Mouse (Mus musculus) midbrain, embryonic 11.5 days (tissue): ENCODE results near the gene Zbtb7b. TPM values are rescaled to one million over a fixed set of nuclear protein-coding genes. Genes with fewer than 3 reads are reported as not detected.

Experiments
- ATAC-seq: fragments of 200-750 bp; cut with Nextera tagmentation; 2 replicates; pipeline ENCODE4 v1.8.0; 2017; ENCODE audit warnings: moderate TSS enrichment, moderate library complexity; ENCODE audit not compliant: low FRiP score
- DNase-seq: peaks from one replicate; pipeline ENCODE4 v3.0.0; 2015; ENCODE audit warnings: low spot score; ENCODE audit errors: missing footprints
- H3K27ac ChIP-seq: fragments of 300-500 bp; sonication (generic); 2 replicates; pipeline ENCODE4 v1.5.1; 2014; ENCODE audit warnings: low read depth, low read length
- H3K27me3 ChIP-seq: fragments of 300-500 bp; sonication (generic); 2 replicates; pipeline ENCODE4 v1.6.1; 2014; ENCODE audit warnings: mild to moderate bottlenecking, low read length, moderate library complexity, mixed read lengths; ENCODE audit not compliant: control insufficient read depth, insufficient read depth
- H3K36me3 ChIP-seq: fragments of 300-500 bp; sonication (generic); 2 replicates; pipeline ENCODE4 v1.6.1; 2014; ENCODE audit warnings: mild to moderate bottlenecking, low read length, moderate library complexity, mixed read lengths; ENCODE audit not compliant: control insufficient read depth, insufficient read depth
- H3K4me1 ChIP-seq: fragments of 300-500 bp; sonication (generic); 2 replicates; pipeline ENCODE4 v1.6.1; 2014; ENCODE audit warnings: low read length; ENCODE audit not compliant: control insufficient read depth, insufficient read depth
- H3K4me2 ChIP-seq: fragments of 300-500 bp; sonication (generic); 2 replicates; pipeline ENCODE4 v1.6.1; 2014; ENCODE audit warnings: mild to moderate bottlenecking, moderate library complexity
- H3K4me3 ChIP-seq: fragments of 300-500 bp; sonication (generic); 2 replicates; pipeline ENCODE4 v1.5.1; 2014; ENCODE audit warnings: low read depth, low read length
- H3K9ac ChIP-seq: fragments of 300-500 bp; sonication (generic); 2 replicates; pipeline ENCODE4 v1.6.1; 2014; ENCODE audit warnings: low read length
- H3K9me3 ChIP-seq: fragments of 300-500 bp; sonication (generic); 2 replicates; pipeline ENCODE4 v1.6.1; 2016; ENCODE audit warnings: low read length; ENCODE audit not compliant: control insufficient read depth
- WGBS: fragments of 180-500 bp; shearing (Covaris S2); extraction: QIAGEN DNeasy Blood & Tissue Kit; methylation state at CpG from one replicate; pipeline ENCODE4 v1.1.7; 2014; 5-methylcytosine and 5-hydroxymethylcytosine counted together
- polyA plus RNA-seq: library from polyadenylated mRNA; unstranded; fragments of >200 nt; fragmentation: Nextera tagmentation; extraction: Ambion mirVana; gene quantifications from 2 replicates; pipeline ENCODE4 v1.2.1, GENCODE M21; 2014

The Zbtb7b gene
- polyA plus RNA-seq, 1 experiment from 2014 or later: 0.27 TPM

DNA sequence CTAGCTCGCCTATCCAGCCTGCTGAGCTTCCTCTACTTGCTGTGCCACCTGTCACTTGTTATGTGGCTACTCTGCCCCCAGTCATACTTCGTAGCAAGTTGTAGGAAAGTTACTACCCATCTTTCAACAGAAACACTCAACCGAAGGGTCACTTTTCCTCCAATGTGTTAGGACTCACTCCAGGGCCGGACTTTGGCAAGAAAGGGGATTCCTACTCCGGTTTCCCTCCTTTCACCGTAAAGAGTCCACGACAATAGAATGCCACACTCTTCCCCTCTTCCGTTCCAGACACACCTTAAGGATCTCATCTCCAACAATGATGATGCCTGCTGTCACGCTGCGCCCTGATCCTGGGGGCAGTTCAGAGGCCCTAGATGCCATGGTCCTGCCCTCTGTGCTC, 16.3 kb upstream of the Zbtb7b start:
- Histone ChIP-seq H3K9ac (peak overlapping the region; percentile 47), H3K27ac (no peak overlapping the region), H3K27me3 (no peaks in the 10 kb centered on the region), H3K36me3 (peaks cover 12% of the 10 kb centered on the region; the same call in 1 of the 2 replicates), H3K4me3 (peak overlapping the region; percentile 50), H3K4me2 (peak overlapping the region; percentile 73), H3K9me3 (no peaks in the 10 kb centered on the region), H3K4me1 (peaks cover 7% of the 10 kb centered on the region)
- ATAC-seq: no peak
- WGBS: 81% methylated on average over 10 of the region's 10 CpGs
- DNase-seq: no peak

DNA sequence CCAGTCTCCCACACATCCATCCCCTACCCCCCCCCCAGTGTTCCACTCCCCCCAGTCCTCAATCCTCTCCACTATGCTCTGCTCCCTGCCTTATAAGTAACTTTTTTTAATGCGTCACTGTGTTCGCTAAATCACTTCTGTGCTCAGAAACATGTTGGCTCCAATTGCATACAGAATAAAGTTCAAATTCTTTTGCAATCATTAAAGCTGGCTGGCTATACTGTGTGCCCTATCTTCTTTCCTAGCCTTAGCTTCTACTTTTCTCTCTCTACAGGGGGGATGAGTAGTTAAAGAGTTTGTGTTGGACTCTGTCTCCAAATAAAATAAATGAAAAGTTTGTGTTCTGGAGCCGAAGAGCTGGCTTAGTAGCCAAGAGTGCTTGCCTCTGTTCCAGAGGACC, 15.1 kb upstream of the Zbtb7b start:
- Histone ChIP-seq H3K4me2 (no peak overlapping the region), H3K4me1 (peaks cover 7% of the 10 kb centered on the region), H3K27ac (no peak overlapping the region), H3K9ac (no peak overlapping the region), H3K9me3 (no peaks in the 10 kb centered on the region), H3K27me3 (no peaks in the 10 kb centered on the region), H3K36me3 (peaks cover 8% of the 10 kb centered on the region; the same call in 1 of the 2 replicates), H3K4me3 (no peak overlapping the region)
- 95% methylated on average over 3 of the region's 3 CpGs for WGBS
- DNase-seq (no peak), ATAC-seq (no peak)

DNA sequence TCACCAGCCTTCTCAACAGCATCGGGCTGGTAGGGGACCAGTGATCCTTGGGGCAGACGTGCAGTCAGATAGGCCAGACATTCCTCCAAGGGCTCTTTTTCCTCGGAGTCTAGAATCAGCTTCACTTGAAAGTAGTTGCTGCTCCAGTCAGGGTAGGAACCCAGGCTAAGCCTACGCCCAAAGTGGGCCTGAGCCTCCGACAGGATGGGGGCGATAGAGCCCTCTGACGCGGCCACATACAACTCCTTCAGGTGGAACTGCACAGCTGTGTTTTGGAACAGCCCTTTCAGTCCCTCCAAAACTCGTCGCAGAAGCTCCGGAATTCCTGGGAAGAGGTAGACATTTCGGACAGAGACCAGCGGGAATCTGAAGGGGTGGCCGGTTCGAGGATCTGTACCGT, 13.9 kb upstream of the Zbtb7b start:
- ATAC-seq (no peak), DNase-seq (no peak)
- Histone ChIP-seq H3K9me3 (no peaks in the 10 kb centered on the region), H3K27me3 (no peaks in the 10 kb centered on the region), H3K9ac (no peak overlapping the region), H3K4me2 (no peak overlapping the region), H3K4me3 (no peak overlapping the region), H3K4me1 (peaks cover 7% of the 10 kb centered on the region), H3K27ac (no peak overlapping the region), H3K36me3 (peaks cover 3% of the 10 kb centered on the region; the same call in 1 of the 2 replicates)
- 59% methylated on average over 16 of the region's 16 CpGs for WGBS

DNA sequence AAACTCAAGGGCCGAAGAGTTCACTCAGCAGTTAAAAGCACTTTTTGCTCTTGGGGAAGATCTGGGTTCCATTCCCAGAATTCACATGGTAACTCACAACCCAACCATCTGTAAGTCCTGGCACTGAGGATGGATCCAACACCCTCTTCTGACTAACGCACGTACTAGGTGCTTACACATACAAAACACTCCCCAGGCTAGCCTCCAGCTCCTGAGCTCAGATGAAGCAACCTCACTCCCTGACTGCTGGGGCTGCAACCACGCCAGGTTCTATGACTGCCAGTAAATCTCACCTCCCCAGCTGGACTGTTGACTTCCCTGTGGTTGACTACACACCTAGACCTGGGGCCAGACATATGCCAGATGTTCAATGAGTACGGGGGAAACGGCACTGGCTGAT, 12.3 kb upstream of the Zbtb7b start:
- no peak overlapping the region for H3K27ac ChIP-seq
- H3K4me1 ChIP-seq: peaks cover 5% of the 10 kb centered on the region
- no peak overlapping the region for H3K9ac ChIP-seq
- ATAC-seq: no peak
- no peaks in the 10 kb centered on the region for H3K27me3 ChIP-seq
- H3K4me3 ChIP-seq: no peak overlapping the region
- H3K9me3 ChIP-seq: no peaks in the 10 kb centered on the region
- WGBS: 89% methylated on average over 6 of the region's 6 CpGs
- H3K36me3 ChIP-seq: peaks cover 3% of the 10 kb centered on the region; the same call in 1 of the 2 replicates
- no peak overlapping the region for H3K4me2 ChIP-seq
- no peak for DNase-seq

DNA sequence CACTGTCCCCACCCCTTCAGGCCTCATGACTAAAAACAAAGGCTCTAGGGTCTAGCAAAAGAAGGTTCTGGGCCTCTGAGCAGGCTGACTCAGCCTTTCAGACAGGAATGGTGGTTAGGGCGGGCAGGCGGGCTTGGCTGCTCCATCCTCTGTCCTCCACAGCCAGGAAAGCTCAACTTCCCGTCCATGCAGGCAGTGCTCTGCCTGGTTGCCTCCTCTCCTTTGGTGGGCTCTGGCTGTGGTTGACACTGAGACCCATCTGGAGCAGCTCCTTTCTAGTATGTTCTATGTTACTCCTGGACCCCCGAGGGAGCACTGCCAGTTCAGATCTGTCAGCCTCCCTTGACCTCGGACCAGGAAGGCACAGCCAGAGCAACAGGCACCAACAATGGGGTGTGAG, 8.1 kb upstream of the Zbtb7b start, which contains the start of gene Lenep:
TSS of gene Lenep (minus strand) at position 101 of the 400 bp plus-strand sequence.
- H3K27ac ChIP-seq: no peak within 1 kb of the TSS
- H3K4me3 ChIP-seq: no peak within 1 kb of the TSS
- no peaks in the 10 kb centered on the region for H3K4me1 ChIP-seq
- no peak within 1 kb of the TSS for H3K4me2 ChIP-seq
- DNase-seq: no peak
- H3K9me3 ChIP-seq: no peaks in the 10 kb centered on the region
- H3K27me3 ChIP-seq: no peaks in the 10 kb centered on the region
- no peak for ATAC-seq
- H3K36me3 ChIP-seq: peaks cover 3% of the 10 kb centered on the region; the same call in 1 of the 2 replicates
- WGBS: 72% methylated on average over 5 of the region's 5 CpGs
- no peak within 1 kb of the TSS for H3K9ac ChIP-seq

DNA sequence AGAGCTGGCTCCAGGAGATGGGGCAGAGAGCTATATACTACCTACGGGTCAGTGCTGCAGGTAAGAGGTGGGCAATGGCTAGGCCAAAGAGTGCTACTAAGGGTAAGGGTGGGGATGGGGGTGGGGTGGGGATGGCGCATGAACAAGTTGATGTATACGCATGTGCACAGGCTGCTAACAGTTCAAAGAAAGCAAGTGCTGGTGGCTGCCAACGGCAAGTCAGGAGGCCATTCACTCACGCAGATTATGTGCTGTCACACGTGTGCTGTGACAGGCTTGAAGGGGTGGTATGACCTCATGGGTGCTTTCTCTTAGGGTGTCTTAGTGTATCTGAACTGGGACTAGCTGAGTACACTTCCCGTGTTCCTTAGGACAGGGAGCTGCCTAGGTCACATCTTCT, 6.8 kb upstream of the Zbtb7b start:
- WGBS: 89% methylated on average over 7 of the region's 7 CpGs

DNA sequence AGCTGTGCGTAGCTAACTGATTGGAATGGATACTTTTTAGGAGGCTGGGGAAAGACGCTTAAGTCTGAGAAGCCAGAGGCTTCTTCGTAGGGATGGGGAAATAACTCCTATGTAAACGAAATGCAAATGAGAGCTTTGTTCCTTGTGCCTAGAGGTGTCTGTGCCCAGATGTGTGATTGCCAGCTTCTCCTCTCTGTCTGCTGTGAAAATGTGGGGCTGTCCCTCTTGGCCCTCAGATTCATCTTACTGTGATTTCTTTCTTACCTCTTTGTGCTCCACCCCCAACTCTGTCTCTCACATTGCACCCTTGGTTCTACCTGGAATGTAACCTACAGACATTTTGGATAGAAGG, 2.1 kb upstream of the Zbtb7b start:
- WGBS: 3% methylated on average over 4 of the region's 4 CpGs
- Histone ChIP-seq H3K27ac (no peak overlapping the region), H3K9ac (peak overlapping the region; percentile 50; the same call in 1 of the 2 replicates), H3K4me1 (peaks cover 33% of the 10 kb centered on the region), H3K4me3 (peak overlapping the region; percentile 42; the same call in 1 of the 2 replicates), H3K27me3 (peaks cover 10% of the 10 kb centered on the region), H3K36me3 (no peaks in the 10 kb centered on the region), H3K4me2 (peak overlapping the region; percentile 84), H3K9me3 (no peaks in the 10 kb centered on the region)
- DNase-seq: no peak
- no peak for ATAC-seq

More for the DNA sequence above, 6.8 kb upstream of the Zbtb7b start:
- Histone ChIP-seq H3K27me3 (no peaks in the 10 kb centered on the region), H3K9me3 (no peaks in the 10 kb centered on the region), H3K36me3 (peaks cover 3% of the 10 kb centered on the region; the same call in 1 of the 2 replicates), H3K4me2 (no peak overlapping the region), H3K27ac (no peak overlapping the region), H3K9ac (no peak overlapping the region), H3K4me1 (no peaks in the 10 kb centered on the region), H3K4me3 (no peak overlapping the region)
- DNase-seq (peak; percentile 61), ATAC-seq (no peak)

DNA sequence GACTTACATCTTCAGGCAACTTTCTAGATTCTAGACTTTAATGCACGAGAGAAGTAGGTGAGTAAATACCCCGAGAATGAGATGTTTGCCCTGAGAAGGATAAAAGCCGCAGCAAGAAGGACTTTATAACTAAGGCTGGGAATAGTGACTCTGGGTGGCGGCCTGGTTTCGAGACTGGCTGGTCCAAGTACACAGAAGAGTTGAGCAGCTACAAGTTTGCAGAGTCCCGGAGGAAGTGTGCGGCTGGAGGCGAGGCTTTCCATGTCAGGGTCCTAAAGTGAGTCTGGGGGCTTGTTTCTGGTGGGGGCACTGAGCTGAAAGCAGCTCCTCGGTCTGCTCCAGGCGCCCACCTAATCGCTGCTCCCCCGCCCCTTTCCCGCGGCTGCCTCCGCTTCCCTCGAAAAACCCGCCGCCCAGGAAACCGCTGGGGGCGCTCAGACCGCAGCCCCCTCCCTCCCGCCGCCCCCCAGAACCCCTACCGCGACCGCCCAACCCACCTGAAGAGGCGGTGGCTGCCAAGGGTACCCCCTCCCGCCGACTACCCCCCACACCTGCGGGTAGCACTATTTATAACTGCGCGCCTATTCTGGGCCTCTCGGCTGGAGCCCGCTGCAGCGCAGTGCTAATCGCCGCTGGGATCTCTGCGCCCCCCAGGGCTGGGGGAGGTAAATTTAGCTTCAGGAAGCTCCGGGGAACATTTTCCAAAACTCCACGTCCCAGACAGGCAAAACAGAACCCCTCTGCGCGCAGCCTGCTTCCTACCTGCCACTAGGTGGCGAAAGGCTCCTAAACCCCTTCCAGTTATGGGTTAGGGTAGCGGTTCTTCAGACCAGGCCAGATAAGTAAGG, 1.5 kb upstream of the Zbtb7b start:
- H3K27me3 ChIP-seq: peaks cover 12% of the 10 kb centered on the region
- peaks cover 38% of the 10 kb centered on the region for H3K4me1 ChIP-seq
- H3K9me3 ChIP-seq: no peaks in the 10 kb centered on the region
- ATAC-seq: no peak
- H3K4me2 ChIP-seq: peak overlapping the region; percentile 84
- H3K9ac ChIP-seq: peak overlapping the region; percentile 50
- H3K36me3 ChIP-seq: no peaks in the 10 kb centered on the region
- DNase-seq: peak; percentile 94
- no peak overlapping the region for H3K27ac ChIP-seq
- WGBS: under 1% methylated on average over 44 of the region's 44 CpGs
- H3K4me3 ChIP-seq: peak overlapping the region; percentile 42

DNA sequence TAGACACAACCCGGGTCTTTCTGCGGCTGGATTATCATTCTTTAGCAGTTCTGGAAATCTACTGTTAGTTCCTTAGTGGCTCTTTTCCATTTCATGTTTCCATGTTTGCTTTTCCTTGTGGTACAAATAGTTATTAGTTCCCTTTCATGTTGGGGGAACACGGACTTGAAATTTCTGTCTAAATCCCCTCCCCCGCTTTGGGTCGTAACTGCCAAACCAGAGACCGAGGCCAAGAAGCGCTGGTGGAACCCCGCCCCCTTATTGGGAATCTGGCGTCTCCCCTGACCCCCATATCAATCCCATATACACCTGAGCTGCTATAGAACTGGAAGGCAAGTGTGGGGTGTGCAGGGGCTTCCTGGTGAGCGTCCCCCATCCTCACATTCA, 836 bp upstream of the Zbtb7b start:
- H3K36me3 ChIP-seq: no peaks in the 10 kb centered on the region
- H3K27me3 ChIP-seq: peaks cover 16% of the 10 kb centered on the region
- H3K9me3 ChIP-seq: no peaks in the 10 kb centered on the region
- H3K9ac ChIP-seq: no peak overlapping the region; the same call in 1 of the 2 replicates
- WGBS: 2% methylated on average over 10 of the region's 10 CpGs
- H3K4me3 ChIP-seq: peak overlapping the region; percentile 42
- DNase-seq: peak; percentile 87
- ATAC-seq: no peak
- no peak overlapping the region for H3K27ac ChIP-seq
- H3K4me1 ChIP-seq: peaks cover 41% of the 10 kb centered on the region
- H3K4me2 ChIP-seq: peak overlapping the region; percentile 84
